Mouse (Mus musculus): ENCODE data around the gene Smim12.

DNA sequence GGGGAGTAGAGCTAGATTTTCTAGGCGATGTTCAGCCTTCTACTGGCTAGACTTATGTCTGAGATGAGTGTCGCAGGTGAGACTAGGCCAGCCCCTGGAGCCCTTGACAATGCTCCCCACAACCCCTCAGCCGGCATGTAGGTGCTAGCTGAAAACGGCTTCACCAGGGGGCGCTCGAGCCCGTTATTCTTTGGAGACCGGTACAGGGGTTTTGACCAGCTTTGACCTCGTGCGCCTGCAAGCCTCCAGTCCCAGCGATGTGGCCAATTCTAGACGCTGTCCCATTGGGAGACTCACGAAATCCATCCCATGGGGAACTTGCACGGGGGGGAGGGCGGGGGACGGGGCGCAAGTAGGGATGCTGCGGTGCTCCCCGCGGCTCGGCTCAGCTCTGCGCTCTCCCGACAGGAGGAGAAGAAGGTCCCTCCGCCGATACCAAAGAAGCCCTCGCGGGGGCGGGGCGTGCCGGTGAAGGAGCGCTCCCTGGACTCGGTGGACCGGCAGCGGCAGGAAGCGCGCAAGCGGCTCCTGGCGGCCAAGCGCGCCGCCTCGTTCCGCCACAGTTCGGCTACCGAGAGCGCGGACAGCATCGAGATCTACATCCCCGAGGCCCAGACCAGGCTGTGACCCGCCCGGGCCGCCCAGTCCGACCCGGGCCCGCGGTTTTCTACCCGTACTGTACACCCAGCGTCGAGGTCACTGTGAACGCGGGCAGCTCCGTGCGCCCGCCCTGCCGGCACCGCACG lies 7.7 kb upstream of the Smim12 start:
- TF ChIP-seq CTCF (IDR thresholded peaks at IDR 0.05; ENCODE audit: low read depth) (peak; percentile 60), EP300 (IDR thresholded peaks at IDR 0.05; ENCODE audit: low read depth) (no peak)

Measured in heart, postnatal 0 days (tissue).